Mouse (Mus musculus) ovary, adult 18-20 months (tissue): ENCODE results near the gene Smad6.

Experiments
- DNase-seq: peaks from one replicate; pipeline ENCODE4 v3.0.0; 2022; ENCODE audit warnings: low spot score, mixed read lengths

Smad6 gene

GRCm38 (mm10) chr9:63959933-63960828 lies 61.7 kb downstream of the Smad6 start:
- no peak for DNase-seq

- DNase-seq: peak; percentile 58
These were observed 62.5 kb downstream of the Smad6 start for GRCm38 (mm10) chr9:63959129-63959932.

GRCm38 (mm10) chr9:63958337-63959030 lies 63.4 kb downstream of the Smad6 start:
- DNase-seq: peak; percentile 68

GRCm38 (mm10) chr9:63957647-63958185 lies 64.1 kb downstream of the Smad6 start:
- no peak for DNase-seq

- DNase-seq: no peak
These were observed 65.8 kb downstream of the Smad6 start for GRCm38 (mm10) chr9:63956052-63956451.

GRCm38 (mm10) chr9:63953691-63954090 lies 68.2 kb downstream of the Smad6 start:
- no peak for DNase-seq

- DNase-seq: no peak
These were observed 69.3 kb downstream of the Smad6 start for GRCm38 (mm10) chr9:63952591-63952990.

- DNase-seq: no peak
These were observed 71.5 kb downstream of the Smad6 start for GRCm38 (mm10) chr9:63950357-63950756.

GRCm38 (mm10) chr9:63949393-63949792 lies 72.5 kb downstream of the Smad6 start:
- DNase-seq: no peak

GRCm38 (mm10) chr9:63942608-63942982 lies 79.3 kb downstream of the Smad6 start:
- no peak for DNase-seq

GRCm38 (mm10) chr9:63941747-63942607 lies 79.9 kb downstream of the Smad6 start:
- DNase-seq: peak; percentile 87

- no peak for DNase-seq
These were observed 85.6 kb downstream of the Smad6 start for GRCm38 (mm10) chr9:63936256-63936655.

- no peak for DNase-seq
These were observed 88.8 kb downstream of the Smad6 start for GRCm38 (mm10) chr9:63933068-63933467.

GRCm38 (mm10) chr9:63927340-63928049 lies 94.4 kb downstream of the Smad6 start:
- DNase-seq: peak; percentile 72

- DNase-seq: no peak
These were observed 95.5 kb downstream of the Smad6 start for GRCm38 (mm10) chr9:63926377-63926776.

- DNase-seq: no peak
These were observed 98.6 kb downstream of the Smad6 start for GRCm38 (mm10) chr9:63923190-63923717.

GRCm38 (mm10) chr9:63919708-63920107 lies 102.2 kb downstream of the Smad6 start:
- no peak for DNase-seq

GRCm38 (mm10) chr9:63919001-63919555 lies 102.8 kb downstream of the Smad6 start:
- no peak for DNase-seq

GRCm38 (mm10) chr9:63918245-63918644 lies 103.6 kb downstream of the Smad6 start:
- DNase-seq: peak; percentile 73

- DNase-seq: no peak
These were observed 105.4 kb downstream of the Smad6 start for GRCm38 (mm10) chr9:63916441-63916840.
